Mouse (Mus musculus) erythroblast, adult 5-6 weeks (primary cell): Measurements from ENCODE around the gene Micall2. TPM values are rescaled to one million over a fixed set of nuclear protein-coding genes. Genes with fewer than 3 reads are reported as not detected.
A peak's percentile ranks its signal among the peaks of the same experiment; 100 is the strongest.
"Not testable (repeated sequence)": the region's sequence is repeated elsewhere in the genome, so short reads cannot be mapped to it uniquely, and the experiment has no call there.

Source experiments
- ATAC-seq: replicated peaks from 2 replicates; pipeline ENCODE4 v1.8.0; 2016; ENCODE audit warnings: moderate number of reproducible peaks, mild to moderate bottlenecking, moderate TSS enrichment, inconsistent platforms; ENCODE audit not compliant: poor library complexity, low FRiP score, severe bottlenecking
- total RNA-seq, 2 experiments: library from RNA; stranded (forward) in 1 of 2; stranded (reverse) in 1 of 2; fragments of 150-400 nt in 1 of 2; fragments of 200-764, 138-1000 nt in 1 of 2; gene quantifications; 2 replicates each; pipeline versions ENCODE4 v1.2.3 to v1.2.4; 2015 to 2017; ENCODE audit warnings: low replicate concordance in 2 of 2

Micall2 gene
- total RNA-seq, 2 experiments from 2014 or later: 11.1 to 12.2 TPM

- ATAC-seq: 0 out of 2 replicates have a peak, but pooled peaks have one; percentile 21
These were observed 3.5 kb downstream of the Micall2 start for GRCm38 (mm10) chr5:139732634-139733107.

GRCm38 (mm10) chr5:139730712-139731486 is 5.2 kb downstream of the Micall2 start:
- ATAC-seq: no peak

GRCm38 (mm10) chr5:139727261-139727660 is 8.9 kb downstream of the Micall2 start:
- no peak for ATAC-seq

- no peak for ATAC-seq
These were observed 9.9 kb downstream of the Micall2 start for GRCm38 (mm10) chr5:139726186-139726585.

- ATAC-seq: no peak
These were observed 11.6 kb downstream of the Micall2 start for GRCm38 (mm10) chr5:139724336-139725116.

GRCm38 (mm10) chr5:139723113-139723512 is 13.0 kb downstream of the Micall2 start:
- ATAC-seq: 0 out of 2 replicates have a peak, but pooled peaks have one; percentile 16

- ATAC-seq: peak; percentile 58; the same call in 1 of the 2 replicates
These were observed 13.4 kb downstream of the Micall2 start for GRCm38 (mm10) chr5:139722709-139723108.

- no peak for ATAC-seq
These were observed 17.2 kb downstream of the Micall2 start for GRCm38 (mm10) chr5:139718949-139719348.

GRCm38 (mm10) chr5:139718540-139718939 is 17.6 kb downstream of the Micall2 start:
- no peak for ATAC-seq

GRCm38 (mm10) chr5:139717723-139718122 is 18.4 kb downstream of the Micall2 start:
- ATAC-seq: peak; percentile 72

GRCm38 (mm10) chr5:139706496-139706895 is 29.6 kb downstream of the Micall2 start:
- no peak for ATAC-seq

- ATAC-seq: peak; percentile 79
These were observed 33.2 kb downstream of the Micall2 start for GRCm38 (mm10) chr5:139702905-139703304.

- ATAC-seq: no peak
These were observed 33.9 kb downstream of the Micall2 start for GRCm38 (mm10) chr5:139702236-139702635.

- ATAC-seq: no peak
These were observed 39.2 kb downstream of the Micall2 start for GRCm38 (mm10) chr5:139696954-139697353.

- not testable (repeated sequence) for ATAC-seq
These were observed 40.3 kb downstream of the Micall2 start for GRCm38 (mm10) chr5:139695876-139696275.

GRCm38 (mm10) chr5:139694989-139695571 is 41.1 kb downstream of the Micall2 start:
- ATAC-seq: no peak

- no peak for ATAC-seq
These were observed 41.7 kb downstream of the Micall2 start for GRCm38 (mm10) chr5:139694292-139694988.

- ATAC-seq: no peak
These were observed 45.3 kb downstream of the Micall2 start for GRCm38 (mm10) chr5:139690791-139691190.

- ATAC-seq: no peak
These were observed 47.8 kb downstream of the Micall2 start for GRCm38 (mm10) chr5:139688356-139688755.

- 0 out of 2 replicates have a peak, but pooled peaks have one; percentile 23 for ATAC-seq
These were observed 48.5 kb downstream of the Micall2 start for GRCm38 (mm10) chr5:139687646-139688045.
